Mouse (Mus musculus) CD4-positive helper T cell, adult 2 months (primary cell): ENCODE measurements around the gene Cldn4.
A peak's percentile ranks its signal among the peaks of the same experiment; 100 is the strongest.

Experiments
- DNase-seq: peaks from one replicate; pipeline ENCODE4 v3.0.0-alpha.2; 2012; ENCODE audit warnings: low read depth, missing footprints, low spot score

Cldn4 gene

DNA sequence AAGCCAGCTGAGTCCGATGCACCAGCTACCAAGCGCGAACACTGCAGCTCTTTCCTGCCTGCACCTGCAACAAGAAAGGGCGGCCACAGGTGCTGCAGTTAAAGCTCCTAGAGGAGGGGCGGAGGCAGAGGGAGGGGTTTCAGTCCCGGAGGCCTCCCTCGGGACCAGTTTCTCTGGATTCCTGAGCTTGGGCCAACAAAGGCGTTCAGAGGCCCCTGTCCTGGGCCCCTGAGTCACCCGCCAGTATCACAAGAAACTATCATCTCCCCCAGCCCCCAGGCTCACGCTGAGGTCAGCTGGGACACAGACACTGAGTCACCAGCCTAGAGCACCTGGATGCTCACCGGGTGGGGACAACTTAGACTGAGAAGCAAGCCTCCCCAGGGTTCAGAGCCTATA, at the start of gene Cldn4:
Gene Cldn4 (minus strand): TSS at position 78 of the 399 bp plus-strand sequence.
- no peak for DNase-seq

DNA sequence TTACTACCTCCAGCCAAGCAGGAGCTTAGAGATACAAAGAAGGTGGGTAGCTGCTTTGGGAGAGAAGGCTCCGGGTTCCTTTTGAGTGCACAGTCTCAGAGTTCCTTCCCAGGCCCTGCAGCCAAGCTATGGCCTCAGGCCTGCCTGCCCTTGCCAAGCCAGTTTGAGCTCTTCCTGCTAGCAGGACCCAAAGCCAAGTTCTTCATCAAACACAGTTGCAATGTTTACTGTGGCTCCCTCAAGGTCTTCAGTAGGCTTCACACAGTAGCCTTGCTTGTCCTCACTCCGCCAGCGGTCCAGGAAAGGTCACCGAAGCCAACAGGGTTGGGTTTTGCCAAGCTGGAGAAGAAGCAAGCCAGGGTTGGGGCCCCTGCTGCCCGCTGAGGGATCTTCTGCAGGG, 45.8 kb upstream of the Cldn4 start:
- no peak for DNase-seq

DNA sequence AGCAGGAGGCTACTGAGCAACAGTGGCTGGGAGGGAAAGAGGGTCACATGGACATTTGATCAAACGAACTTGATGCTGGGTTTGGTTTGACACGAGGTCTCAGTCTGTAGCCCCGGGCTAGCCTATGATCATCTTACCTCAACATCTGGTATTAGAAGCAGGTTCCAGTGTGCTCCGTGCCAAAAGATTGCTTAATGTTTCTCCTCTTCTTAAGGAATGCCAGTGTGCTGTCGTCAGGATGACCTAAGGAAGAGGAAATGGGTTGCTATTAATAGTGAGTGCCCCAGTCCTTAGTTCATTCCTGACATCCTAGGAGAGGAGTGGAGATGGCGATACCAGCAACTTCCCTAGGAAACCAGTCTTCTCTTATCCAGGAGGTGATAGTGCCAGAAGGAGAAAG, 43.0 kb upstream of the Cldn4 start:
- DNase-seq = no peak

DNA sequence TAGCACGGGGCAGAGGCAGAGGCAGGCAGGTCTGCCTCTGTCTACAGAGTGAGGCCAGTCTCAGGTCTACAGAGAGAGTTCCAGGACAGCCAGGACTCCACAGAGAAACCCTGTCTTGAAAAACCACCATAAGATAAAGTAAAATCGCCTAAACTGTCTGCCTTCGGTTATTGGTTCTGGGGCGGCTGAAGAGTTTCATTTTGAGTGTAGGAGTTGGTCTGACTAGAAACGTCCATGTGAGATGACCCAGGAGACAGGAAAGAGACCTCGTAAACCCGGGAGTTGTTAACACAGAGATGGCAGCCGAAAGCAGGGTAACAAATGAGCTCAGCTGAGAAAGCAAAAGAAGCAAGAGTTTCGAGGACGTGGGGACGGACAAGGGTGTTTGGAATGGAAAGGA, 42.4 kb upstream of the Cldn4 start:
- DNase-seq = no peak

DNA sequence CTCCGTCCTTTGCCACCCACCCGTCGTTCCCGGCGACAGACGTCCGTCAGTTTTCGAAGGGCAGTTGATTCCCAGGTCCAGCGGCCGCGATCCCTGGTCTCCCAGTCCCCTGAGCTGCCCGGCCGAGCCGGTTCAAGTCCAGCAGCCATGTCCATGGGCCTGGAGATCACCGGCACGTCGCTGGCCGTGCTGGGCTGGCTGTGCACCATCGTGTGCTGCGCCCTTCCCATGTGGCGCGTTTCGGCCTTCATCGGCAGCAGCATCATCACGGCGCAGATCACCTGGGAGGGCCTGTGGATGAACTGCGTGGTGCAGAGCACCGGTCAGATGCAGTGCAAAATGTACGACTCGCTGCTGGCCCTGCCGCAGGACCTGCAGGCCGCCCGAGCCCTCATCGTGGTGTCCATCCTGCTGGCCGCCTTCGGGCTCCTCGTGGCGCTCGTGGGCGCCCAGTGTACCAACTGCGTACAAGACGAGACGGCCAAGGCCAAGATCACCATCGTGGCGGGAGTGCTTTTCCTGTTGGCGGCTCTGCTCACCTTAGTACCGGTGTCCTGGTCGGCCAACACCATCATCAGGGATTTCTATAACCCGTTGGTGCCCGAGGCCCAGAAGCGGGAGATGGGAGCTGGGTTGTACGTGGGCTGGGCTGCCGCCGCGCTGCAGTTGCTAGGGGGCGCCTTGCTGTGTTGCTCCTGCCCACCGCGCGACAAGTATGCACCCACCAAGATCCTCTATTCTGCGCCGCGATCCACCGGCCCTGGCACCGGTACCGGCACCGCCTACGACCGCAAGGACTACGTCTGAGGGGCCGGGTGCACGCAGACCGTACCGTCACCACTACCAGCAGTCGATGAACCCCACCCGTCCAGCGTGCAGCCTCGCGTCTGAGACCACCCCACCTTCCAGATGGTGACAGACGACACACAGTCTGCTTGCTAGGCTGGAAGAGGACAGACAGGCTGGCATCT, 39.8 kb upstream of the Cldn4 start:
- no peak for DNase-seq

DNA sequence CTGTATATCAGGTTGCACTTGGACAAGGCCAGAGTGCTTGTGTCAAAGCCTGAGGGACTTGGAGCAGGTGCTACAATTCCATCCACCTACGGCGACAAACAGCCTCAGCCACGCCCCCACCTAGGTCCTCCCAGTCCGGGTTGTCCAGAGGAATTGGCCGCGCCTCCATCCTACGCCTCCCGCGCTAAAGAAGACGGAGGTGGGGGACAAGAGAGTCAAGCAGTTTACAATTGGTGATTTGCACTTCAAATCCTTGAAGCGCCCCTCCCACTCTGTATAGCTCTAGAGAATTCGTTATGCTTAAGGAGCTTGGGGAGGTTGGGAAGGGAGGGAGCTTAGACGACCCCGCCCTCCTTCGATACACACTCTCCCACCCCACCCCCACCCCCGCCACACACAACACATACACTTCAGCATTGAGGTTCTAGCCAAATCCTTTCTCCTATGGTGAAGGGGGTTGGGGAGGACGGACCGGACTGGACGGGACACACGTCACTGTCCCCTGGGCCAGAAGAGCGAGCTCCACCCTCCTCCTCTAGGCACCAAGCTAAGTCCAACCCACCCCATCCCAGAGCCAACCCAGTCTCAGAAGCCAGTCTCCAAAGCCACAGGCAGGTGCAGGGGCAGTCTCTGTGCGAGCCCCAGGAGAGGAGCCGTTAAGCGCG, 39.0 kb upstream of the Cldn4 start, which contains the start of gene Cldn3:
Gene Cldn3 (plus strand): TSS at position 582 of the 665 bp plus-strand sequence.
- no peak for DNase-seq

DNA sequence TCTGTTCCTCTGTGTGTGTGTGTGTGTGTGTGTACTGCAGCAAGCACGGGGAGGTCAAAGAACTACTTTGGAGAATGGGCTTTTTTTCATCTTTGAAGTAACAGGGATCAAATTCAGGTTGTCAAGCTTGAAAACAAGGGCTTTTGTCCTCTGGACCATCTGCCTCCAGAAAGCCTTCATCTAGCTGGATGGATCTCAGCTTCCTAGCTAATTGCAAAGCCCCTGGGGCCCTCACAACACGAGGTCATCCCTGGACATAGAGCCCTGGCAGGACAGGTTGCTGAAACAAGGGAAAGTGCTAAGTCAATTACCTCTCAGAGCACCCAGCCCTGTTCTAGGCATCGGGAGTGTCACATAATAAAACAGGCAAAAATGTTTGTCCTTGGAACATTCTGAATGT, 37.0 kb upstream of the Cldn4 start:
- DNase-seq = no peak

DNA sequence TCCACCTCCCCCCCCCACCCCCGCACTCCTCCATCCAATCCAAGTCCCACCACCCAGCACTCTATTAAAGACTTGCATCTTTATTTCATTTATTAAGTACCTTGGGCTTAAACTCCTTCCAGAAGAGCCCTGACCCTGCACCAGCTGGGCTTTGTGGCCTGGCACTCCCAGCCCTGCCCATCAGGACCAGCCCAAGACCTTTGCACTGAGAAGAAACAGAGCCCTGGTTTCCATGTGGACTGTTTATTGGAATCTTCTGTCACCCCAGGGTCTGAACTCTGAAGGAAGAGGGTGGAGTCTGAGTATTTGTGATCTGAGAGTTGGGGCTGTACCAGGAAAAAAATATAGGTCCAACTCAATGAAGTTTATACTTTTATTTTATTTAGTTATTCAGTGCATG, 36.4 kb upstream of the Cldn4 start:
- DNase-seq = no peak

DNA sequence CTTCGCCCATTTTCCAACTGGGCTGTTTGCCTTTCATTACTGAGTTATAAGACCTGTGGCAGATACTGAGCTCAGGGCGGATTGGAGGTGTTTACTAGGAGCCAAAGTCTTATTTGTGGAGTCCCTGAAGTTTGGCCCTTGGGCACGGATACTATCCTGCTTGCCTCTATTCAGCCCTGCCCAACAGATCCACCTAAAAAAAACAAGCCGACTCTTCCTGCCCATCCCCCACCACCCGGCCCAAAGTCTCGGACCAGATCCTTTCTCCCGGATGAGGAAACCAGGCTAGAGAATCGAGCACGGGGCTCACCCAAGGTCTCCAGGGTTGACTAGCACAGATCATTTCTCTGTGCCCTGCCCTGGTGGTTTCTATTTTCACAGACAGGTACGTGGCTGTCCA, 34.4 kb upstream of the Cldn4 start:
- DNase-seq = no peak

DNA sequence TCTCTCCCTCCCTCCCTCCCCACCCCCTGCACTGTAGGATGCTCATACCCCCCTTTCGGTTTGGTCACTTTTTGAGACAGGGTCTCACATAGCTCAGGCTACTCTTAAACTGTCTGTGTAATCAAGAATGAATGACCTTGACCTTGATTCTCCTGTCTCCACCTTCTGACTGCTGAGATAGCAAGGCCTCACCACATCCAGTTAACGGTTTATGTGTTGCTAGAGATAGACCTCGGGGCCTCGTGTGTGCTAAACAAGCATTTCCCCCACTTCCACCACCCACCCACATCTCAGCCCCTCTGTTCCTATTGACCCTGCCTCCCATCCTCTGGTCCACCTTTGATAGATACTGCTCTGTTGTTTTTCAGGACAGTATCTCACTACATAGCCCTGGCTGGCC, 31.1 kb upstream of the Cldn4 start:
- no peak for DNase-seq

DNA sequence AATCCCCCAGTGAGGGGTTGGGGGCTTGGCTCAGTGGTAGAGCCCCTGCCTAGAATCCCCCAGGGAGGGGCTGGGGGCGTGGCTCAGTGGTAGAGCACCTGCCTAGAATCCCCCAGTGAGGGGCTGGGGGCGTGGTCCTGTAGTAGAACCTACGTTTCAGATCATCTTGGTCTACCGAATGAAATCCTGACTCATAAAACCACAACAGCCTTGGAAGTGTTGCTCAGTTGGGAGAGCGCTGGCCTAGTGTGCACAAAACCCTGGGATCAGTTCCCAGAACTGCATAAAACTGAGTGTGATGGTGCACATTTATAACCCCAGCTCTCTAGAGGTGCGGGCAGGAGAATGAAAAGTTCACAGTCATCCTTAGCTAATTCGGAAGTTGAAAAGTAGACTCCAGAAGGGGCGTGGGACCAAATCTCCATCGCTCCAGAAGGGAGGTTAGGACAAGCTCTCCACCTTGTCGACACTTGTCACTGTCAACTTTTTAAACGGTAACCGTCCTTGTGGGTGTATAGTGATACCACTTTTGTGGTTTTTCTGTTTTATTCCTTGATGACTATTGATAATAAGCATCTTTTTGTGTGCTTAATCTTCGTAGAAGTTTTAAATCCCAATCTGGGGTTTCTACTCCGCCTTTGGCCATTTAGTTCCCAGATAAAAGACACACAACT, 30.0 kb upstream of the Cldn4 start:
- DNase-seq = no peak

DNA sequence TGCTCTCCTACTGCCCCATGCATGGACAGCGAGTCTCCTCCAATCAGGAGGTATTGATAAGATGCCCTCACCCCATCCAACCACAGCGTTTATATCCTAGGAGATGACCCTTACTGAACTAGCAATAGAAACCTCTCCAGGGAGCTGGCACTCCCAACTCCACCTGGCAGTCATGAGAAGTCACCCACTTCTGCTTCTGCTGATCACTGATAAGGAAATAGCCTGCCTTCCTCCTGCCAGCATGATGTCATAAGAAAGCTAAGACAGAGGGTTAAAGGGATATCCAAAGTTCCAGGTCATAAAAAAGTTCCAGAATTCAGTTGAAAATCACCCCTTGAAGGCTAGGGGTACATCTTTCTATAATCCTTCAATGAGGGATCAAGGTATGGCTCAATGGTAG, 29.4 kb upstream of the Cldn4 start:
- no peak for DNase-seq

DNA sequence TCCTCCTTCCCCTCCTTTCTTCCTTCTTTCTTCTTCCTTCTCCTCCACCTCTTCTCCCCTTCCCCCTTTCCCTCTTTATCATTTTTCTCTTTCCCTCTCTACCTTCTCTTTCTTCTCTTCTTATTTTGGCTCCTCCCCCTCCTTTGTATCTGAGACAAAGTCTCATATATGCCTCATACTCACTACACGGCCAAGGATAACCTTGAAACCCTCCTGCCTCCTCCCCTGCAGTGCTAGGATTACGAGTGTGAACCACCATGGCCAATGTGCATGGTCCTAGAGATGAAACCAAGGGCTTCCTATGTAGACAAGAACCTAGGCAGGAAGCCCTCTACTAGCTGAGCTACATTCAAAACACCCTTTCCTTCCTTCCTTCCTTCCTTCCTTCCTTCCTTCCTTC, 28.2 kb upstream of the Cldn4 start:
- DNase-seq = no peak

DNA sequence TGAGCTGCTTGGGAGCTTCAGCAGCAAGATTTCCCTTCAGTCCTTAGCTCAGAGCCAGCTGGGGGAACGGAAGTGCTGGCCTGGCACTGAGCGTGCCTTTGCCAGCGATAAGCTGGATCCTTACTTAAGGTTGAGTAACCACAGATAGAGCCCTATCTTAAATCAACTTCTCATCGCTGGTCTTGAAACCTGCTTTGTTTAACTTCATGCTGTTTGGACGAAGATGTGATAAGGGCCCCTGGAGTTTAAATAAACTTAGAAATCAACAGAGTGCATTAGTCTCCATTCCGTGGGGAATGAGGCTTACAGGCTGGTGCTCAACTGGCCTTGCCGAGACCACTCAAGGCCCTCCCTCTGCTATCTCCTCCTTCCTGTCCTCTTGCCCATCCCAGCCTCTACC, 27.6 kb upstream of the Cldn4 start:
- no peak for DNase-seq

DNA sequence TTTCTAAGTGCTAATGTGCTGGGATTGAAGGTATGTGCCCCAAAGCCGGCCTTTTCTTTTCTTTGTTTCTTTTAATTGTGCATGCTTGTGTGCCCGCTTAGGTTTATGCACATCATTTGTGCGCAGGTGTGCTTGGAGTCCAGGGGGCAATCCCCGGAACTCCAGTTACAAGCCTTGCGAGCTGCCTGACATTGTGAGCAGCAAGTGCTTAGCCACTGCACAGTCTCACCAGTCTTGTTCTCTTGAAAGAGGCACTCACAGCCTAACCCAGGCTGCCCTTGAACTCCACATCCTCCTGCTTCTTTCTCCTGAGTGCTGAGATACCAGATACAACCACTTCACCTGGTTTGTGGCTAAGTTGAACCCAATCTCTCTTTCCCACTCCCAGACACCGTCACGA, 26.8 kb upstream of the Cldn4 start:
- no peak for DNase-seq

DNA sequence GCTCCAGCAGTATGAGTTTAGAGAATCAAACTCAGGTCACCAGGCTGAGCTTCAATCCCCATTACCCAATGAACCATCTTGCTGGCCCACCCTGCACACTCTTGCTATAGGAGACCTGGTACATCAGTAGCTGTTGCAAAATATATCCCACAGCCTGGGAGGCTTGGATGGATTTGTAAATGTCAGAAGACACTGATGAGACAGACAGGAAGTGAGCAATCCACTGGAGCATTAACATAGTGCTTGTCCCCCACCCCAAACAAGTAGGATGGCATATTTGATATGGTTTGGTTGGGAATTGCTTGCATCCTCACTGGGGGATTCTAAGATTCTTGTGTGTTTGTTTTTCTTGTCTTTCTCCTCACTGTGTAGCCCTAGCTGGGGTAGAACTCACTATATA, 26.3 kb upstream of the Cldn4 start:
- no peak for DNase-seq

DNA sequence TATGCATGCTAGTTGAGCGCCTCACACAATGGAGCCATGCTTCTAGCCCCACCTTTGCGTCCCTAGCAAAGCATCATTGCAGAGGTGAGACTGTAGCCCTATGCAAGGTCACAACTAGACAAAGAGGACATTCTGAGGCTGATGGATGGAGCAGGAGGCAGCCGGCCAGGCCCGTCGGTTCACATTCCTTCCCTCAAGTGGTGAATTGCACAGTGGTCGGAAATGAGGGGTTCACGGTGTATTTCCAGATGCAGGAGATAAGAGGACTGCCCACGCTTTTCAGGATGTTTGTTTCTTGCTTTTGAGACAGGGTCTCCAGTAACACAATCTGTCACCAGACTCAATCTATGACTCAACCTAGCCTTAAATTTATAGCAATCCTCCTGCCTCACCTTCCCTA, 23.9 kb upstream of the Cldn4 start:
- DNase-seq = no peak

DNA sequence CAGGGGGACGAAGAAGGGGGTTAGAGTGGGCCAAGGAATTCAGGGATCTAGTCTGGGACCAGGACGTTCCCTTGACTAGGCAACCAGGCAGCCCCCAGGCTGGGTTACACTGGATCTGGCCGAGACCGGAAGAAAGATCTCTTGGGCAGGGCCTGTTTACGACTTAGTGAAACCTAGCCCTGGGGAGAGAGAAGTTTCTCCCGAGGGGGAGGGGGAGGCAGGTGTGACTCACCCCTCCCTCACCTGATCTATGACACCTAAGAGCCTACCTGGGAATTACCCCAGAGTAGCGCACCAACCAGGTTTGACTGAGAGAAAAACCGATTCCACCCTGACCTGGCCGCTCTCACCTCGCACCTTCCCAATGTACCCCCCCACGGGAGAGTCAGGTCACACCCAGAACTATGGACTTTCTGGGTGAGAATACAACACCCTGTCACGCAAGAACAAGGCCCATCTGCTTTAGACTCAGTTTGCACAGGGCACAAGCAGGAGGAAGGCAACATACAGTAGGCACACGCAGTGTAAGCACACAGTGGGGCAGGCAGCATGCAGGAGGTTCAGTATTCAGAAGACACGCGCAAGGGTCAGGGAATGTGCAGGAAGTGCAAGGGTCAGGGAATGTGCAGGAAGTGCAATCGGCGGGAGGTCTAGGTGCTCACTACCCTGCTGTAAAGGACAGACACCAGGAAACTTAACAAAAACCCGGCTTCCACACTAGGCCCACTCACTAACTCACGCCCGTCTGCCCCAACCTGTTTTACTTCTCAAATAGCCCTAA, 20.6 kb upstream of the Cldn4 start:
- no peak for DNase-seq

DNA sequence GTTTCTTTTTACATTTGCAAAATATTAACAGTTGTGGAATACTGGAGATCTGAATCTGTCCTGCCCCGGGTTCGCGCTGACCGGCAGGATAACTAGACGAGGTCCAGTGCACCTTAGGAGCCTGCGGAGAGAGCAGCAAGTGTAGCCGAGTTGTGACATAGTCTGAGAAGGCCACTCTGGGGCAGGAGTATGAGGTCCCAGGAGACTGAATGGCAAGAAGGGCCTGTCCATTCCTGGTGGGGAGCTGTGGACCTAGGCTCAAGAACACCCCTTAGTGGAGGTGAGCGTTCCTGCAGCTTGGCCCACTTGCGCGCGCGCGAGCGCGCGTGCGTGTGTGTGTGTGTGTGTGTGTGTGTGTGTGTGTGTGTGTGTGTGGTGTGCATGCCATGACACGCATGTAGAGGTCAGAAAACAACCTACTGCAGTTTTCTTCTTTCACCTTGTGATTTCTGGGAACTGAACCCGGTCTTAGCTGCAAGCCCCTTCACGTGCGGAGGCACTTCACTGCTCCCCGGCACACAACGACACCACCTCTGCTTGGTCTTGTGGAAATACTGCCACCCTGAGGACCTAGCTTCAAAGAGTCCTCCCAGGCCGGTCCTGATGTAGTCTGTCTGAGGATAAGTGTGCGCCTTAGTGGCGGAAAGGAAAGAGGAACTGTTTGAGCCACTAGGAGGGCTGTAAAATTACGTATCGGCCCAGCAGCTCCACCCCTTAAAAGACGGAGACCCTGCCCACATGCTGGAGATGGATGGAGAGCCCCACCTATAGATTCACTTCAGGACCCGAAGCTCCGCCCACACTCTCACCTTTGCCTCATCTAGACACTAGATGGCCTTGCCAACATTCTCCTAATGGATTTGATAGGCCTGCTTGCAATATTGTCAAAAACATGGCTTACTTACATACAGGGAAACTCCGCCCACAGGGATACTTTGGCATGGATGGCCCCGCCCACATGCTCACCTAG, 19.4 kb upstream of the Cldn4 start:
- peak; percentile 86 for DNase-seq

DNA sequence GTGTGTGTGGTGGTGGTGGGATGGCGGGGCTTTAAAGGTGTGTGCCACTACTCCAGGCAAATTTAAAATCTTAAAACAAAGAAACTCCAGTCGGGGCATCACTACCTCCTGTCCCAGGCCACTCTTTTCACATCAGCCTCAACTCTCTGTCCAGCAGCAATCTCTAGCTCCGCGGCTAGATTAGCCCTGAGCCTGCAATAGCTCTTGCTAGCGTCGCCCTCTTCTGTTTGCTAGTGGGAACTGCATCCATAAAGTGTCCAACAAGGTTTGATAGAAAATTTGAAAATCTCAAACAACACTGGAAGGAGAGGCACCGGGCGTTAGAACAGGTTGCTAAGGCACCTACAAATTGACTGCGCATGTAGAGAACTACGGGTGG, 18.7 kb upstream of the Cldn4 start:
- DNase-seq = peak; percentile 77
